Mouse (Mus musculus) heart, postnatal 36 days (tissue): ENCODE data around the gene Ttc14. TPM values are rescaled to one million over a fixed set of nuclear protein-coding genes. Genes with fewer than 3 reads are reported as not detected.
A peak's percentile ranks its signal among the peaks of the same experiment; 100 is the strongest.

Experiments used
- DNase-seq, 2 experiments: peaks; one replicate each; pipeline ENCODE4 v3.0.0; 2021 to 2022
- intact Hi-C: fragments of 180-260 bp; cut with DNase I; formaldehyde crosslinking; loops from one replicate; pipeline ENCODE4 v1.15.1; 2025
- total RNA-seq, 2 experiments: library from RNA; stranded (reverse); gene quantifications; 2 replicates each; pipeline ENCODE4 v1.2.3; 2021

Ttc14 gene
- 10 to 100 TPM; 17.4 to 19.1 TPM for total RNA-seq

- intact Hi-C loops: loop anchor here (5.0 to 10.0 kb wide), 2 partner anchors 217 to 1065 kb away; partner anchors contain the start of genes Fxr1, Mrpl47 and Ndufb5
- peak; percentile 99 to 100 for DNase-seq
These were observed at the start of gene Ttc14 for GRCm38 (mm10) chr3:33799617-33800512. Gene Ttc14 (plus strand): TSS chr3:33799832.

- DNase-seq: no peak
- intact Hi-C loops: loop anchor here (5.0 to 10.0 kb wide), 2 partner anchors 484 to 1056 kb away; partner anchors contain the start of genes Mrpl47 and Ndufb5
These were observed 8.7 kb upstream of the Ttc14 start for GRCm38 (mm10) chr3:33790975-33791374.

GRCm38 (mm10) chr3:33800513-33800820 is 835 bp downstream of the Ttc14 start:
- intact Hi-C loops: loop anchor here (5.0 kb wide), 1 partner anchor 217 kb away; the partner anchor contains the start of gene Fxr1
- no peak for DNase-seq

- no peak for DNase-seq
- intact Hi-C loops: no loop called here
These were observed 7.5 kb downstream of the Ttc14 start for GRCm38 (mm10) chr3:33807151-33807550.

DNA sequence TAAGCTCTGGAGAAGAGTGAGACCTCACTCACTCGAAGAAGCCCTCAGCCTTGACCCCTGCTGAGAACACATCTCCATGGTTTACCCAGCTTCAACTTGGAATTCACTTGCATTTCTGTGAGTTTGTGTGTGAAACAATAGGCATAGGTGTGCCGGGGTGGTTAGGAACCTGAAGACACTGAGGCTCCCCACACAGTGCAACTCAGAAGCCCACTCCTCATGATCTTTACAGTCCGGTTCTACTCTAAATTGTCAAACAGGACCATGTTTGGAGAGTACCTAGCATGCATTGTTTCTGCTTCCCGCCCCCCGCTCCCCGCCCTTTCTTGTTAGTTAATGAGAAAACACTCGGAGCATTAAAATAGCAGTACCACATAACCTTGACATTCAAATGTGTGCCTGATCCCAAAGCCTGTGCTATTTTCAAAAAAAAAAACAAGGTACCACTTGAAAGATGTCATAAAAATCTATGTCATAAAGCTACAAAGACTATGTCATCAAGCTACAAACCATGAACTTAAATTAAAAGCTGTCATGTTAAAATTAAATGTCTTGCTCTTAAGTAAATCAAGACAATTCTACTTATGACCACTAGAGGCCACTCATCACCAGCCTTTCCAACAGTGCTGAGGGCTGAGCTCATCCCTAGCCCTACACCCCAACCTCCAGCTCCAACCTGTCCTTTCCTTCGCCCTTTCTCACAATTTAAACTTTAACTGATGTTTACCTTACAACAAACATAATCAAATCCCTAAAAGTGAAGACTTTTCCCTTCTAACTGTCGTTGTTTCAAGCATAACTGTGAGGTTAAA is 24.7 kb downstream of the Ttc14 start:
- peak in 1 of 2 experiments; percentile 8 for DNase-seq
- intact Hi-C loops: loop anchor here (1.0 to 10.0 kb wide), 4 partner anchors 95 to 1660 kb away; no protein-coding TSS in a partner anchor

GRCm38 (mm10) chr3:33832351-33832750 is 32.7 kb downstream of the Ttc14 start:
- no peak for DNase-seq
- intact Hi-C loops: no loop called here

- intact Hi-C loops: no loop called here
- no peak for DNase-seq
These were observed 36.9 kb downstream of the Ttc14 start for GRCm38 (mm10) chr3:33836576-33836975.

DNA sequence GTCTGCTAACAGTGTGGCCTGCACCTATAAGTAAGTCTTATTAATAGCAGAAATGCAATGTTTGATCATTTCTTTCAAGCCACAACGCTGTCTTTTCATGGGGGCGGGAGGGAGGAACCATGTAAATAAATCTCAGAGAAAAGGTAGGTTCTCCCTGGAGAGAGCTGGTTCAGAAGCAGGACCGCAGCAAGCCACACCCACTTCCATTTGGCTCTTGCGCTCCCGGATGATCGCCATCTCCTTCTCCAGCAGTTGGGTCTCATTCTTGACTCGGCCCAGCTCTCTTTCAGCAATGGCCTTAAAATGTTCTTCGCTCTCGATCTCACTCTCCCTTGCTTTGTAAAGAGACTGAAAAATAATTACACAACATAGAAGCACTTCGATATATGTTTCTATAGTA is 39.2 kb downstream of the Ttc14 start:
- intact Hi-C loops: no loop called here
- DNase-seq: no peak

DNA sequence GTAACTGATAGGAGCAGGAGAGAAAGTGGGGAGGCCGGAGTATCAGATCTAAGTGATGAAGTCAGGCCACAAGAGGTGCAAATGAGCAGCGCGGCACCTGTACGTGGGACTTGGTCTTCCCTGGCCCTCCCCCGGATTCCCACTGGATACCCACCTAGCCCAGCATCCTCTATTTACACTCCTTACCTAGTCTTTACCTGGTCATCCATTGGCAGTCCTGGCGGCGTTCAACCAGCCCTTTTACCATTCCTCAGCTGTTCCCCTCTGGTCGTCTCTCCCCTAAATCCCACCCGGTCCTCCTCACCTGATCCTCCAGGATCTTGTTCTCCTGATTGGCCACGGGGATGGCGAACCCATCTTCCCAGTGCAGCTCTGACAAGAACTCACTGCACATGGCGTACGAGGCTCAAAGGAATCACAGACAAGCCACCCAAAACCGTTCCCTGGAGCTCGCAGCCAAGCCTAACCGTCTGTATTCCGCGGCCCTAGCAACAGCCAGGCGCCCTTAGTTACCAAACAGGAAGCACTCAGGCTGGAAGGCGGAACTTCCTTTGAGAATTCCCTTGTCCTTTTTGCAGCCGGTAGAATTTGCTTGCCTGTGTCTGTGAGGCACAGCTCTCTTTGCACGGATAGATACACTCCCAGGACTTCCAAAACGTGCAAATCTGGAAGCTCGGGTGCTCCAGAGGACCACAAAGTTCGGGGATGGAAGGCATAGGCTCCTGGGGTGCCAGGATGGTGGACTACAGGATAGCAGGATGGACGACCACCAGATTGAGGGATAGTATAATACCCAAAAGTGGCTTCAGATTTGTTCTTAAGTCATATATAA is 44.4 kb downstream of the Ttc14 start, which contains the start of gene Ccdc39:
TSS of gene Ccdc39 (minus strand) at position 510 of the 832 bp plus-strand sequence.
- intact Hi-C loops: no loop called here
- peak; percentile 55 to 69 for DNase-seq

DNA sequence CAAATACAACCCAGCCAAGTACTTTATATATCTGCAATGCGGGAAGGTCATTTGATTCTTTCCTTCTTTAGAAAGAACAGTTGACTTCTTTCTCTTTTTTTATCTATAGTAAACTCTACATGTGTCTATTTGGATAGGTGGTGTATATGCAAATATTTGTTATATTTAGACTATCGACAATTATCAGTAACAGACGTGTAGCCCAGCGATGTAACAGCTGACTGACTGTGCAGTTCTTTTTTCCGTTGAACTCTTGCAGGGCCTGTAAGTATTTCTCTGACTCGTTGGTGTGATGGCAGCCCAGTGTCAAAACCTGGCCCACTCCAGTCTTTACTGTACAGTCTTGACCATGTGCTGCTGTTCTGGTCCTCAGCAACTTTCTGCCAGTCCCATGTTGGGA is 47.0 kb downstream of the Ttc14 start:
- DNase-seq: no peak
- intact Hi-C loops: no loop called here

DNA sequence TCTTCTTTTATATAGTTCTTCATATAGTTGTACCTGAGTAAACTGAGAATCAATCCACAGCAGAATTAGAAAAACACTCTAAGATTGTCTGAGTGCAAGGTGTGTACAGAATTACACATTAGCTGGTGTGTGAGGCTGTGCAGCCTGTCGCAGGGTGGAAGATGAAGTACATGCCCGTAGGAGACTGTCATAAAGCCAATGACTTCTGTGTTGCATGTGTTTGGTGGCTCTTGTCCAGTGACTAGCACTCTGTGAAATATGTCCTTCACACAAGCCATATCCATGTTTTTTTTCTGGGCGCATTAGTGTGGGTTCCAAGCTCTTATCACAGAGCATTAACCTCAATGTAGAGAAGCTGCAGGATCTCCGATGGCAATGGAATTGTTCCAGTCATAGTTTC is 51.2 kb downstream of the Ttc14 start:
- intact Hi-C loops: no loop called here
- no peak for DNase-seq

DNA sequence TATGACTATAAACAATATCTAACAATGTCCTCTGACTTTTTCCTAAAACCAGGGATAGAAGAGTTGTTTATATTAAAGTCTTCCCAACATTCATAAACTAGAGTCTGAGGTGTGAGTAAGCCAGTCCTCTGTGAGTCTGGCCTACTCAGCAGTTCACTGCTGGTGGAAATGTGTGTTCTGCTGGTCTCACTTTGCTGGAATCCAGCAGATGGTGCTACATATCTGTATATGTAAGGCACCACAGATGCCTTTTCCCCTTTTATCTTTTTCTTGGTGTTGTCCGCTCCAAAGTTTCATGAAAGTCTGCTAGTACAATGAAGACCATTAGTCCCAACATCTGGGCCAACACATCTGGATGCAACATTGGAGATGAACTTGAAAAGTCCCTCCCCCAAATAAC is 53.4 kb downstream of the Ttc14 start:
- intact Hi-C loops: no loop called here
- no peak for DNase-seq

DNA sequence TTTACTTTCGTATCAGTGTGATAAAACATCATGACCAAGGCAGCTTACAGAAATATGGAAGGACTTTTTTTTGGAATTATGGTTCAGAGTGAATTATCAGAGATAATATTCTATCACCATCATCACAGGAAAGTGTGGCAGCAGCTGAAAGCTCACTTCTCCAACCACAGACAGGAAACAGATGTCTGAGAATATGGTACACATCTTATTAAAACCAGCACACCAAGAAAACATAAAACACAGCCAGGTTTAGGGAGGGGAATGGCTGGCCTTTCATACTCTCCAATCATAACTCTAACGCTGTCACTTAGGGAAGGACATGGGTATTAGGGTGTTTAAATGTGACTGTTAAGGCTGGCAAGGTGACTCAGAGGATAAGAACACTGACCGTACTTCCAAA is 59.3 kb downstream of the Ttc14 start:
- DNase-seq: no peak
- intact Hi-C loops: no loop called here

GRCm38 (mm10) chr3:33864000-33864540 is 64.4 kb downstream of the Ttc14 start:
- DNase-seq: no peak
- intact Hi-C loops: no loop called here

Other genes with a start within 250 kb of the Ttc14 start
- under 1 TPM; 0.11 to 0.19 TPM for gene Ccdc39, start 44.5 kb downstream of the Ttc14 start, total RNA-seq
- 100 to 1,000 TPM; 184 to 189 TPM for gene Fxr1, start 220.1 kb downstream of the Ttc14 start, total RNA-seq